Mouse (Mus musculus) heart, postnatal 4 days (tissue): ENCODE measurements at regions not wholly inside any gene's neighbourhood (a gene's known extent, or its start where the extent isn't known, plus 50 kb on each side); places are given as distances from the start of the nearest gene placed in this dataset.

ENCODE experiments used
- DNase-seq: peaks from one replicate; pipeline ENCODE4 v3.0.0; 2021

GRCm38 (mm10) chr9:32815473-32815872 is 179.5 kb downstream of the Ets1 start:
- DNase-seq = no peak

DNA sequence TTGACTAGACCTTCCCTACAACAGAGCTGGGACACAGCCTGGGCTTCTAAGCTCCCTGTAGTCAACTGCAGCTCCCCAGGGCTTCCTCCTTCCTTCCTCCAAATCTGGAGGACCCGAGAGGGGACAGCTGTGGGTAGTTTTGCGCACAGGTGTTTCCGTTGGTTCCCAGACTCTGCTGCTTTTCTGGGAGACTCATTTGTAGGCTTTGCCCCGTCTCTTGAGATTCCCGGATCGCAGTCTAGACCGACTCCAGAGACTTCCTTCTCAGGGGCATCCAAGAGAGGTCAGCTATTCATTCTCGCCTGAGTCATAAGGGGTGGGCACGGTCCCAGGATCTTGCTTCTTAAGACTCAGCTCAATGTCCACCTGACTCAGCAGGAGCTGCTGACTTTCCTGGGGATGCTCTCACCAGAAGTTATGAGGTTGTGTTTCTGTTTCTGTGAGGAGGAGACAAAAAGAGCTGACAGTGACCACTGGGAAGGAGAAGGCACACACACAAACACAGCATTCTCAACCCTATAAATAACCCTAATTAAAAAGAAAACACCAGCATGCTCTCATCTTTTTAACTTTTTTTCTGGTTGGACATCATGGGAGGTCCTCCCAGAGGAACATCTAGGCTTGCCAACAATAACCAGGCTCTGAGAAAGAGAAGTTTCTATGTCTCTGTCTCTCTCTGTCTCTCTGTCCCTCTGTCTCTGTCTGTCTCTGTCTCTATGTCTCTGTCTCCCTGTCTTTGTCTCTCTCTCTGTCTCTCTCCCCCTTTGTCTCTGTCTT is 180.8 kb downstream of the Ets1 start:
- DNase-seq = peak; percentile 46

DNA sequence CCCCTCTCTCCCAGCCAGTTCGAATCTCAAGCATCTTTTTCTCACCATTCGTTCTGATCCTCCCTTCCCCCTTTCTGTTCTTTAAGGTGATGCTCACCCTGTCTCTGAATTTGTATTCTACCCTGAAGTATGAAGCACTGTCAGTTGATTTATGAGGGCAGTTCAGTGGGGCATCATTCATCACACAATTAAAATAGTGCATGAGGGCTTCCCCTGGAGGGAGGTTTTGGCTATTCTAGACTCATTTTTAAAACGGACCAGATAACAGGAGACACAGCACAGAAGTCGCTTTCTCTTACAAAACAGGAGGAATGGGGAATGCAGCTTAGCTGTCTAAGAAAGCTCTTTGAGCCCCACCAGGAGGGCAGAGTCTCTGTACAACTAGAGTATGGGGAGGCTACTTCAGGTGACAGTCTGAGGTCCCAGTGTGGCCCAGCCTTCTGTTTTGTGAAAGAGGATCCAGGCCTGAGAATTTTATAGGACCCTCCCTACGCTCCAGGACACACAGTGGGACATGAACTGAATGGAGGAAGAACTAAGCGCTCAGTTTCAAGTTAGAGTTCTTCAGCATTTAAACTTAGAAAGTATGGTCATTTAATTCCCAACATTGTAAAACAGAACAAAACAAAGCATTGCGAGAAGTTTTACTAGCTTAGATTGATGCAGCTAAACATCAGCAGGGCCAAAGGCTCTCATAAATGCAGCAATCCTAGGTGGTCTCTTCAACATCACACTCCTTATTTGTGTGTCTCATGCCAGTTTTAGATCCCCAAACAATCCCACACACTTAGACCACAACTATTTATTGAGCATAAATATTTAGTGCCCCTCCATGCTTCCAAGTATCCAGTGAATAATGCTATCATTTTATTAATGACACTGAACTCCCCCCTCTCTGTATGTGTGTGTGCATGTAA is 181.7 kb downstream of the Ets1 start:
- no peak for DNase-seq

DNA sequence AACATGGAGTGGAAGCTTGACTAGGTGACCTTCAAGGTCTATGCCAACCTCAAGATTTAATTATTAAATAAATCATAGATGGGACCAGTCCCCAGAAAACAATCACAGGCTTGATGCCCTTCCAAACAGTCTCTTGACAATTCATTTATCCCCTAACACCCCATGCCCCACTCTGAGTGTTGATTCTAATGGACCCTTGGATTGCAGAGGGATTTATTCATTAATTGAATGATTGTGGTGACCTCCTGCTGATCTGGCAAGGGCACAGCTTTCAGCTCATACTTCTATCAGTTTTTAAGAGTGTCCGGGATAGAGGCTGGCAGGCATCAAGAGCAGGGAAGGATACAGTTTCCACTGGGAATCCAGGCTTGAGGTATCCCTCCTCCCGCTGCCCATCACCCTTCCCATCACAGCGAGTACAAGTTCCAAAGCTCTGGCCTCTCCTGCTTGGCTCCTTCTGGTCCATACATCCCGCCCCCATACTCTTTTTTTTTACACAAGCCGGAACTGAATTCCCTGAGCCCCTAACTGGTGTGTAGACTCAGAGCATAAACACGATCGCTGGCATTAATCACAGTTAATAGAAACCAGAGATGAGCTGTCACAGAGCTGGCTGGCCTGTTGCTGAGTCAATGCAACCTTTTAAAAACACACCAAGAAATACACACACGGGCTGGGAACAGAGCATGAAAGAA is 187.6 kb downstream of the Ets1 start:
- DNase-seq = no peak

GRCm38 (mm10) chr9:32824134-32824531 is 188.1 kb downstream of the Ets1 start:
- no peak for DNase-seq

GRCm38 (mm10) chr9:32830268-32830891 is 194.4 kb downstream of the Ets1 start:
- peak; percentile 33 for DNase-seq

- DNase-seq = no peak
These were observed 197.4 kb downstream of the Ets1 start for GRCm38 (mm10) chr9:32833373-32833772.

- DNase-seq = no peak
These were observed 199.0 kb downstream of the Ets1 start for GRCm38 (mm10) chr9:32834751-32835625.

DNA sequence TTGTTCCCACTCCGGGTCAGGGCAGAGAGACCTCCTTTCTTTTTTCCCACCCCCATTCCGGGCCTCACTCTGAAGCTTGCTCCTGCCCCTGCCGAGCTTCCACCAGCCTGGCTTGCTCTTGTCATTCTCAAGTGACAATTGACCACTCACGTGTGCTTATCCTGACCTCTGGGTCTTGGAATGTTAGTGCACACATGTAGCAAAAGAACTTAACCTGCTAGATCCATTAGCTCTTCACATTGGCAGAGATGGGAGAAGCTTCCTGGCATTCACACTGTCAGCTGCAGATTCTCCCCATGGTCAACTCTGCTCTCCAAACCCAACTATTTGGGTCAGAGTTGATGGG is 199.6 kb downstream of the Ets1 start:
- DNase-seq = no peak

DNA sequence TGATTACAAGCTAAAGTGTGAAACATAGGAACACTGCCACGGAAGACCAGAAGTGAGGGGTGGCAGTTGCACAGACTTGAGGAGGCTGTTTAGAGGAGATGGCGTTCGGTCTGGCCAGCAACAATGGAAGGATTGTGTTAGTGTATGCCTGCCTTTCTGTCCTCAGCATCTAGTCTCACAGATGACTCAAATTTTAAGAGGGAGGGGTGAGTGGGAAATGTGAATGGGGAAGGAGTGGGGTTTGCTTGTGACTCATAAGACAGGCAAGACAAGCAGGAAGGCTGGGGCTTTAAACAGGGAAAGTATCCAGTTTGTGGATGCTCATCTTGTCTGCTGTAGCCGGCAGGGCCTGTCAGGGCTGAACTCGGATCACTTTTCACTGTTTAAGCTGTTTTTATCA is 200.3 kb downstream of the Ets1 start:
- DNase-seq = no peak

- no peak for DNase-seq
These were observed 211.3 kb downstream of the Ets1 start for GRCm38 (mm10) chr9:32847361-32847760.

- no peak for DNase-seq
These were observed 216.3 kb downstream of the Ets1 start for GRCm38 (mm10) chr9:32852282-32852681.

DNA sequence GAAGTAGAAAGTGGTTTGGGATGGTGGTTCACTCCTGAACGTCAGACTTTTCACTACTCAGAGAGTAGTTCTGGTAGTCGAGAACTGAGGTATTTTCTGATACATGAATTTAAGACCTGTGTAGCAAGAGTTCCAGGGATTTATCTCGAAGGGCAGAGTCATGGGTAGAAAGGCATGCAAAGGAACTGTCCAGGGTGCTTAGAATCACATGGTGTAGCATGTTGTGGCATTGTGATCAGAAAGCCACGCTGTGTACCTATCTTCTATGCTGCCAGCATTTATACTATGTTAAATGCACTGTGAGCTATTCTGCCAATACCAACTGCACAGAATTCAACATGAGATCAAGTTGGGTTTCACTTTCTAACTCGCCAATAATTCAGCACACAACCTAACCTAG is 227.3 kb downstream of the Ets1 start:
- peak; percentile 15 for DNase-seq

DNA sequence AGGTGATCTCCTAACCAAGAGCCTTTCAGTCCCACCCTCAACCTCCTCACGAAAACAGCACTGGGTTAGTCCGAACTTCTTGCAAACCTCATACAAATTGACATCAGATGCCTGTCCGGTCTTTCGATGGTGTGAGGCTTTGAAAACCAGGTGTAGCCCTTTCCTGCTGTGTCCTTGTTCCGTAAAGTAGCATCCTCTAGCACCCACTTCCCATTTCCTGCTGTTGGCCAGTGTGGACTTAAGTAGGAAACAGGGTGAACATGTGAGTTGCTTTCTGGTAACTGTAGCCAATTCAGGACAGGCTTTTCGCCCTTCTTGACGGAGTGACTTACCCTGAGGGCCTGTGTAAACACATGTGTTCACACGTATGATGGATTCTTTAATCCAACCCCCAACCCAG is 232.9 kb downstream of the Ets1 start:
- DNase-seq = no peak

DNA sequence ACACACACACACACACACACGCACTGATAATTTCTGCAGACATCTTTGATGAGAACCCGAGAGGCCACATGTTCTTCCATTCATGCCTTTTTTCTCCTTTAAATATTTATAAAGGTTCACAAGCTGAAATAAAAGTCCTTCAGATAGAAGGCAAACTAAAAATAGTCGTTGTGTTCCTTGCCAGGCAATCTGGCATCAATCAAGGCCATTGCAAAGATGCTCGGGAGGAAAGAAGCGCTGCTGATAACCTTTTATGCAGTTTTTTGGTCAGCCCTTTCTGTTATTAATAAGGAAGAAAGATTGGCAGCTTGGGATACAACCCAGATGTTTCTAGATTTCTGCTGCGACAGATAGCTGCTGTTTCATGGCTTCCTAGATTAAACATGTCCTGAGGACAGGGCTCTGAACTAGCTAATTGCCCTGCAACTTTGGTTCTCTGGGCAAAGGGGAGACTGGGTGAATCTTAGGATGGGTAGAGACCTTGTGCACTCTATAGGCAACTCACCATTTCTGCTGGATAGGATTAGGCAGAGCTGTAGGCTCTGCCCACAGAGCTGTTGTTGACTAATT is 238.4 kb downstream of the Ets1 start:
- no peak for DNase-seq

DNA sequence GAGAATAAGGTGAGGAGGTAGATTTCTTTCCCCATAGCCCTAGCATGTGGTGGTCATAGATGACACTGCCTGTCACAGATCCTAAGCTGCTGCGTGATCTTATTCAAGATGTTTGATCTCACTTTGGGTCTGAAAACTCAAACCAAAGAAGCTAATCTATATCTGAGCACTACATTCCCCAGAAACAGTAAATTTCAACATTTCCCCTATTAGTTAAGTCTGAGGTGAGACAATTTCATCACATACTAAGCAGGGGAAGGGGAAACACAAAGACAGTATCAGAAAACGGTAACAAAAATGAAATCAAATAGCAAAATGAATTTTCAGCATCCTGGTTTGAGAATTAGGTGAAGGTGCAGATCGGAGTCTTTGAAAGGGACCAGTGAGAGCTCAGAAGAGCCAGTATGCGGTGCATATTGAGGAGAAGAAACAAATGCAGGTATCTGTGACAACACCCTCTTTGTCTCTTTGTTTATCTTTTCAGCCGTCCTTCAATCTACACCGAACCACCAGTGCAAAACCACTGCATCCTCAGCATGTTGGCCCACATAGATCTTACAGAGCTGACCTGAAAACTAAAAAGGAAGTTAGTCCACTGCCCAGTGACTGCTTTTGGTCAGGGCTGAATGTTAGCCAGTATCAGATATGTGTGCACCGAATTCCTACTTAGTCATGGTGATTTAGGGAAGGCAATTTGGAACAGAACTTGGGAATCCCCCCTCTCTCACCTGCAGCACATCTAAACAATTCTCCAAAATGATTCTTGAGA is 247.0 kb downstream of the Ets1 start:
- DNase-seq = no peak

DNA sequence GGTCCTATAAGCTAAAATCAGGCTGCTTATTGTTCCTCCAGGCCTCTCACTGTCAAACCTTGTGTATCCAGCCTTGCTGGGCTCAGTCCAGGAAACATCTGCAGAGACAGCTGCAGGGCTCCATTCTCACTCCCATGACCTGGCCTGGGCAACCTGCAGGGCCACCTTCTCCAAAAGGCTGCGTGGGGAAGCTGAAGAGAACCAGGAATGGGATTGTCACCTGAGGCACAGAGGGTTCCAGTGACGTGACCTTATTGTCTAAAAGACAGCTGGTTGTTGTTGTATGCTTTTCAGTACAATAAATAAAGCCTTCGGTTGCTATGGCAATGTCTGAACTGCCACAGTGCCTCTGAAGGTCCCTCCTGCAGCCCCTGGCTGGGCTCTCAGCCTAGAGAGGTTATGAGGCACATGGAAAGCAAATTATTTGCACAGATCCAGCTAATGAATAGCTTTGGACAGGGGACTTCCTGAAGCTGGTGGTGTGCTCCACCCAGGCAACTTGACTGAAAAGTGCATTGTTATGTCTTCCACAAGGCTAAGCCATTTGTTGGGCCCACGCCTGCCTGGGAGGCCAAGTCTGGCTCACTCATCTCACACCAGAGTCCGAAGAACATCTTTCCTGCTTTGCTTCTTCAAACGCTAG is 250.1 kb downstream of the Ets1 start:
- DNase-seq = peak; percentile 40

- DNase-seq = no peak
These were observed 263.8 kb downstream of the Ets1 start for GRCm38 (mm10) chr9:32899801-32900200.

- peak; percentile 61 for DNase-seq
These were observed 265.3 kb downstream of the Ets1 start for GRCm38 (mm10) chr9:32901287-32901686.
